Mouse (Mus musculus): ENCODE data around the gene Qrfp.

GRCm38 (mm10) chr2:31811086-31811958, 942 bp upstream of the Qrfp start:
- TF ChIP-seq CTCF (IDR thresholded peaks at IDR 0.05; ENCODE audit: low read depth) (no peak), EP300 (IDR thresholded peaks at IDR 0.05; ENCODE audit: low read depth) (no peak)

All from liver, postnatal 0 days (tissue).